Mouse (Mus musculus) liver, embryonic 14.5 days (tissue): ENCODE data around the gene Ppp1r21. TPM values are rescaled to one million over a fixed set of nuclear protein-coding genes. Genes with fewer than 3 reads are reported as not detected.

Experiments used
- ATAC-seq: fragments of 200-750 bp; cut with Nextera tagmentation; 2 replicates; pipeline ENCODE4 v1.8.0; 2017; ENCODE audit warnings: moderate number of reproducible peaks, mild to moderate bottlenecking, moderate library complexity; ENCODE audit not compliant: insufficient read depth
- DNase-seq, 3 experiments: peaks; one replicate each; pipeline ENCODE4 v3.0.0-alpha.2; 2012 to 2013; ENCODE audit warnings: low read depth in 3 of 3, low spot score in 3 of 3
- H3K27ac ChIP-seq: fragments of 300-500 bp; sonication (generic); 2 replicates; pipeline ENCODE4 v1.5.1; 2014; ENCODE audit warnings: moderate library complexity, mild to moderate bottlenecking, control low read depth, inconsistent platforms
- H3K27me3 ChIP-seq: fragments of 300-500 bp; sonication (generic); 2 replicates; pipeline ENCODE4 v1.6.1; 2014; ENCODE audit warnings: mild to moderate bottlenecking, low read length, moderate library complexity; ENCODE audit not compliant: control insufficient read depth, insufficient read depth
- H3K36me3 ChIP-seq: fragments of 300-500 bp; sonication (generic); replicated peaks from 2 replicates; pipeline ENCODE4 v1.6.1; 2014; ENCODE audit warnings: low read depth; ENCODE audit not compliant: control insufficient read depth, insufficient read depth
- H3K4me1 ChIP-seq, 2 experiments: fragments of 200-500 bp in 1 of 2; fragments of 300-500 bp in 1 of 2; sonication (generic) in 1 of 2; replicated peaks; 2 replicates each; pipeline ENCODE4 v1.6.1; 2012 to 2014; ENCODE audit warnings: antibody characterized with exemption in 1 of 2, inconsistent platforms in 1 of 2, low read length in 1 of 2; ENCODE audit not compliant: control insufficient read depth in 2 of 2, insufficient read depth in 2 of 2
- H3K4me2 ChIP-seq: fragments of 300-500 bp; sonication (generic); 2 replicates; pipeline ENCODE4 v1.6.1; 2014; ENCODE audit warnings: low read depth, mild to moderate bottlenecking, control low read depth, moderate library complexity
- H3K4me3 ChIP-seq, 2 experiments: fragments of 200-500 bp in 1 of 2; fragments of 300-500 bp in 1 of 2; sonication (generic) in 1 of 2; 2 replicates each; pipeline ENCODE4 v1.5.1; 2012 to 2014; ENCODE audit warnings: low read depth in 2 of 2, low read length in 2 of 2, mild to moderate bottlenecking in 2 of 2, control low read depth in 1 of 2, inconsistent platforms in 1 of 2, moderate library complexity in 1 of 2; ENCODE audit not compliant: insufficient read depth in 1 of 2
- H3K9ac ChIP-seq: fragments of 300-500 bp; sonication (generic); replicated peaks from 2 replicates; pipeline ENCODE4 v1.6.1; 2014; ENCODE audit warnings: mild to moderate bottlenecking, control low read depth, moderate library complexity
- H3K9me3 ChIP-seq: fragments of 300-500 bp; sonication (generic); 2 replicates; pipeline ENCODE4 v1.6.1; 2016; ENCODE audit warnings: low read length, mixed read lengths; ENCODE audit not compliant: control insufficient read depth
- CTCF ChIP-seq: IDR thresholded peaks from 2 replicates; pipeline ENCODE4 v1.5.1; 2016; ENCODE audit warnings: antibody characterized with exemption, low read depth, control low read depth
- EP300 ChIP-seq: IDR thresholded peaks from 2 replicates; pipeline ENCODE4 v1.6.1; 2016; ENCODE audit warnings: antibody characterized with exemption, low read depth
- WGBS: fragments of 180-500 bp; shearing (Covaris S2); extraction: QIAGEN DNeasy Blood & Tissue Kit; methylation state at CpG from one replicate; pipeline ENCODE4 v1.1.7; 2014; ENCODE audit not compliant: insufficient replicate concordance; 5-methylcytosine and 5-hydroxymethylcytosine counted together
- polyA plus RNA-seq, 2 experiments: library from polyadenylated mRNA; depleted of rRNA in 1 of 2; stranded (reverse) in 1 of 2; unstranded in 1 of 2; fragments of >200 nt; fragmentation: Nextera tagmentation in 1 of 2; extraction: Ambion mirVana in 1 of 2; gene quantifications; 2 replicates each; pipeline versions ENCODE4 v1.2.1 to v1.2.3; 2012 to 2014

The Ppp1r21 gene
- polyA plus RNA-seq, 2 experiments, result 8.8 to 11.2 TPM

- no peak overlapping the region for H3K9ac ChIP-seq
- peaks cover 0 to 4% of the 10 kb centered on the region in 2 experiments; a peak in 2 of 4 replicates for H3K4me1 ChIP-seq
- H3K9me3 ChIP-seq, result no peaks in the 10 kb centered on the region
- no peaks in the 10 kb centered on the region for H3K36me3 ChIP-seq
- DNase-seq, result no peak
- H3K27me3 ChIP-seq, result no peaks in the 10 kb centered on the region
- no peak for ATAC-seq
- H3K4me2 ChIP-seq, result no peak overlapping the region
- TF ChIP-seq EP300 (no peak), CTCF (no peak)
- no peak overlapping the region for H3K27ac ChIP-seq
- WGBS, result 68% methylated on average over 11 of the region's 11 CpGs
- no peak overlapping the region for H3K4me3 ChIP-seq
These were observed 74.0 kb downstream of the Ppp1r21 start for GRCm38 (mm10) chr17:88603943-88604342.

- H3K27me3 ChIP-seq, result no peaks in the 10 kb centered on the region
- H3K36me3 ChIP-seq, result no peaks in the 10 kb centered on the region
- DNase-seq, result no peak
- no peak for ATAC-seq
- no peak overlapping the region for H3K9ac ChIP-seq
- no peak overlapping the region for H3K4me3 ChIP-seq
- TF ChIP-seq CTCF (no peak), EP300 (no peak)
- no peak overlapping the region for H3K4me2 ChIP-seq
- H3K4me1 ChIP-seq, result no peaks in the 10 kb centered on the region
- no peak overlapping the region for H3K27ac ChIP-seq
- WGBS, result 76% methylated on average over 2 of the region's 2 CpGs
- H3K9me3 ChIP-seq, result no peaks in the 10 kb centered on the region
These were observed 76.1 kb downstream of the Ppp1r21 start for GRCm38 (mm10) chr17:88606056-88606455.

GRCm38 (mm10) chr17:88609361-88609760, 79.4 kb downstream of the Ppp1r21 start:
- Histone ChIP-seq H3K4me2 (no peak overlapping the region), H3K4me1 (no peaks in the 10 kb centered on the region), H3K9me3 (no peaks in the 10 kb centered on the region), H3K36me3 (no peaks in the 10 kb centered on the region), H3K27me3 (no peaks in the 10 kb centered on the region), H3K9ac (no peak overlapping the region), H3K4me3 (no peak overlapping the region), H3K27ac (no peak overlapping the region)
- DNase-seq (no peak), ATAC-seq (no peak)
- 68% methylated on average over 15 of the region's 15 CpGs for WGBS
- no peak for TF ChIP-seq CTCF
- no peak for TF ChIP-seq EP300

GRCm38 (mm10) chr17:88611057-88611456, 81.1 kb downstream of the Ppp1r21 start:
- no peak overlapping the region for H3K4me3 ChIP-seq
- H3K9me3 ChIP-seq, result no peaks in the 10 kb centered on the region
- 56% methylated on average over 2 of the region's 2 CpGs for WGBS
- H3K4me2 ChIP-seq, result no peak overlapping the region
- DNase-seq (no peak), ATAC-seq (no peak)
- H3K27ac ChIP-seq, result no peak overlapping the region
- TF ChIP-seq CTCF, result no peak
- no peak for TF ChIP-seq EP300
- no peaks in the 10 kb centered on the region for H3K27me3 ChIP-seq
- H3K36me3 ChIP-seq, result no peaks in the 10 kb centered on the region
- no peak overlapping the region for H3K9ac ChIP-seq
- no peaks in the 10 kb centered on the region; a peak in 1 of 4 replicates for H3K4me1 ChIP-seq

- TF ChIP-seq CTCF, result no peak
- no peak for TF ChIP-seq EP300
These were observed 83.3 kb downstream of the Ppp1r21 start for GRCm38 (mm10) chr17:88613172-88613571.

More at GRCm38 (mm10) chr17:88613172-88613571, 83.3 kb downstream of the Ppp1r21 start:
- DNase-seq (no peak), ATAC-seq (no peak)
- Histone ChIP-seq H3K4me3 (no peak overlapping the region), H3K9ac (no peak overlapping the region), H3K27ac (no peak overlapping the region), H3K4me1 (no peaks in the 10 kb centered on the region; a peak in 1 of 4 replicates), H3K4me2 (no peak overlapping the region), H3K36me3 (no peaks in the 10 kb centered on the region), H3K9me3 (no peaks in the 10 kb centered on the region), H3K27me3 (no peaks in the 10 kb centered on the region)
- WGBS, result 37% methylated on average over 6 of the region's 6 CpGs
